Mouse (Mus musculus) embryonic facial prominence, embryonic 13.5 days (tissue): ENCODE measurements at regions not wholly inside any gene's neighbourhood (a gene's known extent, or its start where the extent isn't known, plus 50 kb on each side); places are given as distances from the start of the nearest gene placed in this dataset.

Experiments used
- ATAC-seq: fragments of 200-750 bp; cut with Nextera tagmentation; 2 replicates; pipeline ENCODE4 v1.8.0; 2017; ENCODE audit warnings: low read depth; ENCODE audit not compliant: insufficient number of reproducible peaks, insufficient read depth, low FRiP score, low TSS enrichment
- H3K27ac ChIP-seq: fragments of 300-500 bp; sonication (generic); 2 replicates; pipeline ENCODE4 v1.5.1; 2015; ENCODE audit warnings: moderate library complexity, mild to moderate bottlenecking, inconsistent platforms
- H3K27me3 ChIP-seq: fragments of 300-500 bp; sonication (generic); 2 replicates; pipeline ENCODE4 v1.6.1; 2015; ENCODE audit warnings: mild to moderate bottlenecking, inconsistent platforms
- H3K36me3 ChIP-seq: fragments of 300-500 bp; sonication (generic); 2 replicates; pipeline ENCODE4 v1.6.1; 2015; ENCODE audit warnings: mild to moderate bottlenecking, inconsistent platforms
- H3K4me1 ChIP-seq: fragments of 300-500 bp; sonication (generic); 2 replicates; pipeline ENCODE4 v1.6.1; 2015; ENCODE audit warnings: inconsistent platforms
- H3K4me2 ChIP-seq: fragments of 300-500 bp; sonication (generic); 2 replicates; pipeline ENCODE4 v1.6.1; 2015; ENCODE audit warnings: moderate library complexity, mild to moderate bottlenecking, inconsistent platforms
- H3K4me3 ChIP-seq: fragments of 300-500 bp; sonication (generic); 2 replicates; pipeline ENCODE4 v1.5.1; 2015; ENCODE audit warnings: mild to moderate bottlenecking, inconsistent platforms
- H3K9ac ChIP-seq: fragments of 300-500 bp; sonication (generic); 2 replicates; pipeline ENCODE4 v1.6.1; 2015; ENCODE audit warnings: mild to moderate bottlenecking, inconsistent platforms
- H3K9me3 ChIP-seq: fragments of 300-500 bp; sonication (generic); 2 replicates; pipeline ENCODE4 v1.6.1; 2016; ENCODE audit warnings: inconsistent platforms
- WGBS: fragments of 180-500 bp; shearing (Covaris S2); methylation state at CpG from one replicate; pipeline ENCODE4 v1.1.7; 2015; ENCODE audit warnings: mixed read lengths; 5-methylcytosine and 5-hydroxymethylcytosine counted together

- 0 out of 2 replicates have a peak overlapping the region, but pooled peaks have one; percentile 55 for H3K27ac ChIP-seq
- WGBS, result 72% methylated on average over 14 of the region's 14 CpGs
- H3K4me3 ChIP-seq, result no peak overlapping the region
These were observed 60.9 kb downstream of the Psmg1 start for GRCm38 (mm10) chr16:95929700-95930435.

GRCm38 (mm10) chr16:95928290-95929260 lies 62.2 kb downstream of the Psmg1 start:
- H3K9ac ChIP-seq, result no peak overlapping the region
- 59% methylated on average over 18 of the region's 18 CpGs for WGBS
- H3K27me3 ChIP-seq, result no peaks in the 10 kb centered on the region
- no peak overlapping the region for H3K4me3 ChIP-seq
- peak overlapping the region; percentile 55 for H3K27ac ChIP-seq
- peaks cover 15% of the 10 kb centered on the region for H3K4me1 ChIP-seq
- H3K9me3 ChIP-seq, result no peaks in the 10 kb centered on the region
- no peak for ATAC-seq
- no peaks in the 10 kb centered on the region for H3K36me3 ChIP-seq
- H3K4me2 ChIP-seq, result no peak overlapping the region

More at GRCm38 (mm10) chr16:95929700-95930435, 60.9 kb downstream of the Psmg1 start:
- no peak overlapping the region for H3K9ac ChIP-seq
- no peak for ATAC-seq
- no peaks in the 10 kb centered on the region for H3K9me3 ChIP-seq
- no peaks in the 10 kb centered on the region for H3K36me3 ChIP-seq
- H3K4me2 ChIP-seq, result no peak overlapping the region
- H3K27me3 ChIP-seq, result no peaks in the 10 kb centered on the region
- H3K4me1 ChIP-seq, result peaks cover 9% of the 10 kb centered on the region

GRCm38 (mm10) chr16:95926558-95926957 lies 64.2 kb downstream of the Psmg1 start:
- 77% methylated on average over 6 of the region's 6 CpGs for WGBS
- peaks cover 30% of the 10 kb centered on the region for H3K4me1 ChIP-seq
- no peak for ATAC-seq

GRCm38 (mm10) chr16:95924716-95925115 lies 66.0 kb downstream of the Psmg1 start:
- 56% methylated on average over 8 of the region's 8 CpGs for WGBS
- H3K4me1 ChIP-seq, result peaks cover 29% of the 10 kb centered on the region
- peak overlapping the region; percentile 71 for H3K27ac ChIP-seq
- no peak for ATAC-seq
- no peaks in the 10 kb centered on the region for H3K27me3 ChIP-seq
- H3K4me3 ChIP-seq, result no peak overlapping the region
- no peaks in the 10 kb centered on the region for H3K9me3 ChIP-seq
- no peak overlapping the region for H3K9ac ChIP-seq
- H3K36me3 ChIP-seq, result no peaks in the 10 kb centered on the region
- H3K4me2 ChIP-seq, result no peak overlapping the region

More at GRCm38 (mm10) chr16:95926558-95926957, 64.2 kb downstream of the Psmg1 start:
- Histone ChIP-seq H3K4me3 (no peak overlapping the region), H3K9ac (no peak overlapping the region), H3K27me3 (no peaks in the 10 kb centered on the region), H3K36me3 (no peaks in the 10 kb centered on the region), H3K4me2 (no peak overlapping the region), H3K9me3 (no peaks in the 10 kb centered on the region), H3K27ac (no peak overlapping the region)

- Histone ChIP-seq H3K9ac (no peak overlapping the region), H3K9me3 (no peaks in the 10 kb centered on the region), H3K4me1 (peaks cover 22% of the 10 kb centered on the region), H3K4me2 (no peak overlapping the region), H3K27me3 (no peaks in the 10 kb centered on the region), H3K4me3 (no peak overlapping the region), H3K27ac (no peak overlapping the region), H3K36me3 (no peaks in the 10 kb centered on the region)
- ATAC-seq, result no peak
- 89% methylated on average over 7 of the region's 7 CpGs for WGBS
These were observed 66.8 kb downstream of the Psmg1 start for GRCm38 (mm10) chr16:95923991-95924390.

- no peak overlapping the region for H3K4me2 ChIP-seq
- H3K27ac ChIP-seq, result peak overlapping the region; percentile 71
- no peaks in the 10 kb centered on the region for H3K9me3 ChIP-seq
- H3K27me3 ChIP-seq, result no peaks in the 10 kb centered on the region
- no peak overlapping the region for H3K4me3 ChIP-seq
- H3K9ac ChIP-seq, result no peak overlapping the region
- 30% methylated on average over 9 of the region's 9 CpGs for WGBS
- peaks cover 27% of the 10 kb centered on the region for H3K4me1 ChIP-seq
- peak; percentile 73; the same call in 1 of the 2 replicates for ATAC-seq
- H3K36me3 ChIP-seq, result no peaks in the 10 kb centered on the region
These were observed 68.3 kb downstream of the Psmg1 start for GRCm38 (mm10) chr16:95922369-95922934.

- Histone ChIP-seq H3K4me2 (no peak overlapping the region), H3K4me1 (peaks cover 34% of the 10 kb centered on the region), H3K9me3 (no peaks in the 10 kb centered on the region), H3K36me3 (no peaks in the 10 kb centered on the region), H3K4me3 (no peak overlapping the region), H3K9ac (no peak overlapping the region), H3K27ac (no peak overlapping the region), H3K27me3 (no peaks in the 10 kb centered on the region)
- ATAC-seq, result no peak
- 76% methylated on average over 4 of the region's 4 CpGs for WGBS
These were observed 69.6 kb downstream of the Psmg1 start for GRCm38 (mm10) chr16:95921169-95921568.

GRCm38 (mm10) chr16:95918651-95919425 lies 71.9 kb downstream of the Psmg1 start:
- Histone ChIP-seq H3K9ac (no peak overlapping the region), H3K4me1 (peaks cover 30% of the 10 kb centered on the region), H3K36me3 (no peaks in the 10 kb centered on the region), H3K27me3 (no peaks in the 10 kb centered on the region), H3K4me3 (no peak overlapping the region), H3K9me3 (no peaks in the 10 kb centered on the region), H3K27ac (no peak overlapping the region), H3K4me2 (no peak overlapping the region)
- whole genome bisulfite sequencing, result 93% methylated on average over 16 of the region's 16 CpGs
- no peak for ATAC-seq

GRCm38 (mm10) chr16:95917635-95918407 lies 72.9 kb downstream of the Psmg1 start:
- ATAC-seq, result no peak
- Histone ChIP-seq H3K27me3 (no peaks in the 10 kb centered on the region), H3K4me1 (peaks cover 20% of the 10 kb centered on the region), H3K27ac (no peak overlapping the region), H3K9ac (no peak overlapping the region), H3K36me3 (no peaks in the 10 kb centered on the region), H3K9me3 (no peaks in the 10 kb centered on the region), H3K4me3 (no peak overlapping the region), H3K4me2 (no peak overlapping the region)
- 73% methylated on average over 14 of the region's 14 CpGs for WGBS

GRCm38 (mm10) chr16:95913879-95914278 lies 76.9 kb downstream of the Psmg1 start:
- H3K9me3 ChIP-seq, result no peaks in the 10 kb centered on the region
- 75% methylated on average over 5 of the region's 5 CpGs for WGBS
- no peak overlapping the region for H3K9ac ChIP-seq
- no peak for ATAC-seq
- H3K27me3 ChIP-seq, result no peaks in the 10 kb centered on the region
- peaks cover 13% of the 10 kb centered on the region for H3K4me1 ChIP-seq
- H3K4me2 ChIP-seq, result no peak overlapping the region
- no peaks in the 10 kb centered on the region for H3K36me3 ChIP-seq
- no peak overlapping the region for H3K4me3 ChIP-seq
- H3K27ac ChIP-seq, result no peak overlapping the region
